Mouse (Mus musculus) heart, adult 2 months (tissue): ENCODE measurements around the gene Nfkb1. TPM values are rescaled to one million over a fixed set of nuclear protein-coding genes. Genes with fewer than 3 reads are reported as not detected.

Experiments
- DNase-seq, 2 experiments: peaks; one replicate each; pipeline ENCODE4 v3.0.0; 2021
- H3K27ac ChIP-seq: fragments of 200-600 bp; 2 replicates; pipeline ENCODE4 v1.8.1; 2022
- H3K27me3 ChIP-seq: fragments of 200-500 bp; 2 replicates; pipeline ENCODE4 v1.6.1; 2012; ENCODE audit warnings: mild to moderate bottlenecking, low read length, inconsistent platforms, mixed read lengths; ENCODE audit not compliant: control insufficient read depth, insufficient read depth
- H3K36me3 ChIP-seq: fragments of 200-500 bp; 2 replicates; pipeline ENCODE4 v1.6.1; 2012; ENCODE audit warnings: low read length, inconsistent platforms; ENCODE audit not compliant: control insufficient read depth, insufficient read depth
- H3K4me1 ChIP-seq: fragments of 200-500 bp; 2 replicates; pipeline ENCODE4 v1.6.1; 2011; ENCODE audit warnings: low read length; ENCODE audit not compliant: control insufficient read depth, insufficient read depth
- H3K4me3 ChIP-seq: fragments of 200-600 bp; 2 replicates; pipeline ENCODE4 v1.8.1; 2022
- H3K79me2 ChIP-seq: fragments of 200-500 bp; replicated peaks from 2 replicates; pipeline ENCODE4 v1.6.1; 2012; ENCODE audit warnings: mild to moderate bottlenecking, inconsistent platforms, low read length, moderate library complexity, mixed read lengths; ENCODE audit not compliant: control insufficient read depth, insufficient read depth
- H3K9ac ChIP-seq: fragments of 200-500 bp; 2 replicates; pipeline ENCODE4 v1.6.1; 2012; ENCODE audit warnings: low read depth, mild to moderate bottlenecking, control low read depth, inconsistent platforms, low read length, mixed read lengths
- CTCF ChIP-seq: fragments of 200-600 bp; IDR thresholded peaks from 2 replicates; pipeline ENCODE4 v1.8.1; 2022; ENCODE audit warnings: antibody characterized with exemption, mild to moderate bottlenecking, moderate library complexity
- EP300 ChIP-seq: fragments of 200-500 bp; IDR thresholded peaks from 2 replicates; pipeline ENCODE4 v1.6.1; 2011; ENCODE audit warnings: low read depth, low read length, control low read depth; ENCODE audit not compliant: insufficient read depth
- POLR2A ChIP-seq: fragments of 200-500 bp; IDR thresholded peaks from 2 replicates; pipeline ENCODE4 v1.6.1; 2011; ENCODE audit warnings: mild to moderate bottlenecking, low read depth, low read length, control low read depth; ENCODE audit not compliant: insufficient read depth
- WGBS: fragments of 180-500 bp; shearing (Covaris S2); methylation state at CpG from one replicate; pipeline ENCODE4 v1.1.7; 2018; 5-methylcytosine and 5-hydroxymethylcytosine counted together
- intact Hi-C: fragments of 180-260 bp; cut with DNase I; formaldehyde crosslinking; loops from one replicate; pipeline ENCODE4 v1.15.1; 2025
- polyA plus RNA-seq: library from polyadenylated mRNA; depleted of rRNA; stranded (reverse); fragments of >200 nt; gene quantifications from 2 replicates; pipeline ENCODE4 v1.2.3, GENCODE M21; 2012
- total RNA-seq, 2 experiments: library from RNA; stranded (reverse); gene quantifications; 2 replicates each; pipeline ENCODE4 v1.2.3; 2021

Gene Nfkb1
- total and polyA plus RNA-seq, 3 experiments = 33.5 to 44.4 (median 33.6) TPM

- H3K9ac ChIP-seq = no peak overlapping the region
- 26% methylated on average over 4 of the region's 4 CpGs for WGBS
- no peak overlapping the region for H3K4me3 ChIP-seq
- intact Hi-C loops = loop anchor here (5.0 kb wide), 1 partner anchor 51 kb away; the partner anchor contains the start of gene Nfkb1
- H3K36me3 ChIP-seq = peaks cover 3% of the 10 kb centered on the region
- no peak for TF ChIP-seq POLR2A
- no peak for TF ChIP-seq CTCF
- no peak for TF ChIP-seq EP300
- no peaks in the 10 kb centered on the region for H3K79me2 ChIP-seq
- H3K27me3 ChIP-seq = no peaks in the 10 kb centered on the region
- peaks cover 10% of the 10 kb centered on the region for H3K4me1 ChIP-seq
- DNase-seq = no peak
- no peak overlapping the region for H3K27ac ChIP-seq
These were observed 49.8 kb downstream of the Nfkb1 start for GRCm38 (mm10) chr3:135641623-135641915.

- no peaks in the 10 kb centered on the region for H3K79me2 ChIP-seq
- H3K4me1 ChIP-seq = peaks cover 10% of the 10 kb centered on the region
- no peak overlapping the region for H3K27ac ChIP-seq
- H3K36me3 ChIP-seq = peaks cover 3% of the 10 kb centered on the region
- TF ChIP-seq EP300 (no peak), POLR2A (no peak), CTCF (no peak)
- intact Hi-C loops = loop anchor here (5.0 kb wide), 1 partner anchor 51 kb away; the partner anchor contains the start of gene Nfkb1
- no peaks in the 10 kb centered on the region for H3K27me3 ChIP-seq
- DNase-seq = no peak
- H3K9ac ChIP-seq = no peak overlapping the region
- WGBS = 60% methylated on average over 16 of the region's 16 CpGs
- no peak overlapping the region for H3K4me3 ChIP-seq
These were observed 50.3 kb downstream of the Nfkb1 start for GRCm38 (mm10) chr3:135640856-135641622.

- Histone ChIP-seq H3K27ac (no peak overlapping the region), H3K9ac (no peak overlapping the region), H3K4me1 (peaks cover 10% of the 10 kb centered on the region), H3K36me3 (peaks cover 3% of the 10 kb centered on the region), H3K79me2 (no peaks in the 10 kb centered on the region), H3K27me3 (no peaks in the 10 kb centered on the region), H3K4me3 (no peak overlapping the region)
- TF ChIP-seq CTCF (no peak), POLR2A (no peak), EP300 (no peak)
- WGBS = 79% methylated on average over 5 of the region's 5 CpGs
- intact Hi-C loops = loop anchor here (5.0 kb wide), 1 partner anchor 52 kb away; the partner anchor contains the start of gene Nfkb1
- DNase-seq = no peak
These were observed 51.1 kb downstream of the Nfkb1 start for GRCm38 (mm10) chr3:135640203-135640602.

GRCm38 (mm10) chr3:135637592-135637991 is 53.8 kb downstream of the Nfkb1 start:
- WGBS = 56% methylated on average over 5 of the region's 5 CpGs
- Histone ChIP-seq H3K4me1 (peaks cover 10% of the 10 kb centered on the region), H3K4me3 (no peak overlapping the region), H3K79me2 (no peaks in the 10 kb centered on the region), H3K9ac (no peak overlapping the region), H3K27me3 (no peaks in the 10 kb centered on the region), H3K27ac (no peak overlapping the region), H3K36me3 (peaks cover 3% of the 10 kb centered on the region)
- TF ChIP-seq CTCF = no peak
- no peak for TF ChIP-seq POLR2A
- TF ChIP-seq EP300 = no peak
- intact Hi-C loops = no loop called here
- DNase-seq = no peak

GRCm38 (mm10) chr3:135636454-135636853 is 54.9 kb downstream of the Nfkb1 start:
- Histone ChIP-seq H3K4me3 (no peak overlapping the region), H3K27ac (no peak overlapping the region), H3K27me3 (no peaks in the 10 kb centered on the region), H3K9ac (no peak overlapping the region), H3K36me3 (peaks cover 3% of the 10 kb centered on the region), H3K79me2 (no peaks in the 10 kb centered on the region), H3K4me1 (peaks cover 6% of the 10 kb centered on the region)
- DNase-seq = peak in 1 of 2 experiments; percentile 39
- intact Hi-C loops = no loop called here
- WGBS = 52% methylated on average over 14 of the region's 14 CpGs
- TF ChIP-seq CTCF = no peak
- no peak for TF ChIP-seq POLR2A
- TF ChIP-seq EP300 = no peak

- TF ChIP-seq POLR2A = no peak
- TF ChIP-seq CTCF = no peak
- no peak for TF ChIP-seq EP300
- WGBS = 74% methylated on average over 14 of the region's 14 CpGs
- no peak overlapping the region for H3K27ac ChIP-seq
These were observed 55.5 kb downstream of the Nfkb1 start for GRCm38 (mm10) chr3:135635646-135636434.

More at GRCm38 (mm10) chr3:135635646-135636434, 55.5 kb downstream of the Nfkb1 start:
- H3K4me3 ChIP-seq = no peak overlapping the region
- no peak for DNase-seq
- no peaks in the 10 kb centered on the region for H3K79me2 ChIP-seq
- H3K27me3 ChIP-seq = no peaks in the 10 kb centered on the region
- H3K4me1 ChIP-seq = peaks cover 3% of the 10 kb centered on the region
- H3K9ac ChIP-seq = no peak overlapping the region
- peaks cover 3% of the 10 kb centered on the region for H3K36me3 ChIP-seq
- intact Hi-C loops = no loop called here
